Mouse (Mus musculus) midbrain, embryonic 13.5 days (tissue): ENCODE results near the gene Ndufa13. TPM values are rescaled to one million over a fixed set of nuclear protein-coding genes. Genes with fewer than 3 reads are reported as not detected.
A peak's percentile ranks its signal among the peaks of the same experiment; 100 is the strongest.

Experiments used
- ATAC-seq: fragments of 200-750 bp; cut with Nextera tagmentation; 2 replicates; pipeline ENCODE4 v1.8.0; 2017; ENCODE audit warnings: mild to moderate bottlenecking, moderate TSS enrichment, moderate library complexity
- H3K27ac ChIP-seq: fragments of 300-500 bp; sonication (generic); 2 replicates; pipeline ENCODE4 v1.5.1; 2015; ENCODE audit warnings: inconsistent platforms, mild to moderate bottlenecking, moderate library complexity
- H3K27me3 ChIP-seq: fragments of 300-500 bp; sonication (generic); 2 replicates; pipeline ENCODE4 v1.6.1; 2015; ENCODE audit warnings: mild to moderate bottlenecking, inconsistent platforms
- H3K36me3 ChIP-seq: fragments of 300-500 bp; sonication (generic); 2 replicates; pipeline ENCODE4 v1.6.1; 2015; ENCODE audit warnings: mild to moderate bottlenecking, inconsistent platforms
- H3K4me1 ChIP-seq: fragments of 300-500 bp; sonication (generic); replicated peaks from 2 replicates; pipeline ENCODE4 v1.6.1; 2015; ENCODE audit warnings: inconsistent platforms
- H3K4me2 ChIP-seq: fragments of 300-500 bp; sonication (generic); replicated peaks from 2 replicates; pipeline ENCODE4 v1.6.1; 2015; ENCODE audit warnings: moderate library complexity, mild to moderate bottlenecking, inconsistent platforms
- H3K4me3 ChIP-seq: fragments of 300-500 bp; sonication (generic); replicated peaks from 2 replicates; pipeline ENCODE4 v1.5.1; 2015; ENCODE audit warnings: mild to moderate bottlenecking, inconsistent platforms
- H3K9ac ChIP-seq: fragments of 300-500 bp; sonication (generic); replicated peaks from 2 replicates; pipeline ENCODE4 v1.6.1; 2015; ENCODE audit warnings: mild to moderate bottlenecking, inconsistent platforms
- H3K9me3 ChIP-seq: fragments of 300-500 bp; sonication (generic); 2 replicates; pipeline ENCODE4 v1.6.1; 2016; ENCODE audit warnings: mild to moderate bottlenecking, inconsistent platforms
- WGBS: fragments of 180-500 bp; shearing (Covaris S2); methylation state at CpG from one replicate; pipeline ENCODE4 v1.1.7; 2015; 5-methylcytosine and 5-hydroxymethylcytosine counted together
- polyA plus RNA-seq: library from polyadenylated mRNA; unstranded; fragments of >200 nt; fragmentation: Nextera tagmentation; extraction: Ambion mirVana; gene quantifications from 2 replicates; pipeline ENCODE4 v1.2.1, GENCODE M21; 2015

Ndufa13 gene
- polyA plus RNA-seq, 1 experiment from 2014 or later = 181 TPM

DNA sequence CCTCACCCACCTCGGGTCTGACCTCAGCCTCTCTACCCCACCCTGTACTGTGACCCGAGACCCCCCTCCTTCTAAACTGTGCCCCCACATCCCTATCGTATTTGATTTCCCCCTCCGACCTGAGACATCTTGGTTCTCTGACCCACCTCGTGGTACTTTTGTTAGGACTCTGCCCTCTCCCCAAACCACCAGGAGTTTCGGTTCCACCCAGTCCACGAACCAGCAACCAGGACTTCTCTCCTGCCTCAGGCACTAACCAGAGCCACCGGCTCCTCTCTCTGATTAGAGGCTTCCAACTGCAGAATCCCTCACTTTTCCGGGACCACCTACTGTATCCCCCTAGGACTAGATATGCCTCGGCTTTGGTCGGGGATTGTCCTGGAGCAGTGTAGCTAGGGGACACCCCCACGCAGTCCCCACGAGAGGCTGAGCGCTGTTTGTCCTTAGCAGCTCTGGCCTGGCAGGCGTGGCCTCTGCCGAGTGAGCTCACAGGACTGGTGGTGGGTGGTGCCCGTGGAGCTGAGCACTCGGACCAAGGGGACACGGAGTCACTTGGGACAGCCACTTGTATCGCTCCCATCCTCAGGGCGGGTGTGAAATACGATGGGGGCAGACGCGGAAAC is 14.0 kb downstream of the Ndufa13 start:
- H3K4me1 ChIP-seq = peaks cover 55% of the 10 kb centered on the region
- no peak for ATAC-seq
- H3K9ac ChIP-seq = peak overlapping the region; percentile 30; the same call in 1 of the 2 replicates
- no peak overlapping the region for H3K27ac ChIP-seq
- peak overlapping the region; percentile 26 for H3K4me3 ChIP-seq
- H3K27me3 ChIP-seq = peaks cover 75% of the 10 kb centered on the region
- WGBS = 7% methylated on average over 24 of the region's 24 CpGs
- no peaks in the 10 kb centered on the region for H3K9me3 ChIP-seq
- H3K4me2 ChIP-seq = peak overlapping the region; percentile 46
- peaks cover 10% of the 10 kb centered on the region; the same call in 1 of the 2 replicates for H3K36me3 ChIP-seq

DNA sequence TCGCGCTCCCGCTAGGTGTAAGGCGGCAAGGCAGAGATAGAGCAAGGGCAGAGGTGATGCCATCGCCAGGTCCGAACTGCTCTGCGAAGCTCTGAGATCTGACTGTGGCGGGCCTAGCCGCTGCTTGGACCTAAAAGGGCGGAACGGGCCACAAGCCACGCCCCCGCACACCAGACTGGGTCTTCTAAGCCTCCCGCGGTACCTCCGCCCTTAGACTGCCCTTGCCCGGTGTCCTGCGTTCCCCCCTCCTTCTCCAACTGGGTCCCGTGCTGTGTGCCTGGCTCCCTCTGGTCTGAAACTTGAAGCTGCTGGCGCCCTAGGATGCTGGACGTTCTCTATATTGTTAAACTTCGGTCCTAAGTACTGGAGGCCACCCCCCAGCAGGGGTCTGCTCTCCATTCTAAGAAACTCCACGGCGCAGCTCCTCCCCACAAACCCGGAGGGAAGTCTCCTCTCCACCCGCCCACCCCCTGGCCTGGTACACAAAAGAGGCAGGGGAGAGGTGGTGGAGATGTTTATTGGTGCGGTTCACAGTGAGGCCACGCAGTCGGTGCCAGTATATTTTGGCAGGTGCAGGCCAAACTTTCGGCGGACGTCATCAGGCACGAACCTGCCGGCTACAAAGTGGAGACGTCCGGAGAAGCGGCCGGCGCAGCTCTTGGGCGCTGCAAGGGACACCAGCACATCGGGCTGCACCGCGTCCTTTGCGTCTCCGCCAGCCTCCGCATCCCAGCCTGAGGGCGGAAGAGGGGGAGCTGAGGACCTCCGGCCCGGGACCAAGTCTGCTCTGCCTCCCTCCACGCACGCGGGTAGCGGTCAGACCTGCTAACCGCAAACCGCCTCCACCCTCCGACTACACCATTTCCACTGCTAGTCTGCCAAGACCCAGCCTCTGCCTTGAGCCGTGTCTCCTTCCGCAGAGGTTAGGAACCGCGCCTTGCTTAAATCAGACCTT is 14.8 kb downstream of the Ndufa13 start, which contains the start of gene Cilp2:
Gene Cilp2, minus strand, starts transcription at position 399 of the 955 bp plus-strand sequence.
- peaks cover 52% of the 10 kb centered on the region for H3K4me1 ChIP-seq
- 0 out of 2 replicates have a peak, but pooled peaks cover 2% of the 10 kb centered on the region for H3K36me3 ChIP-seq
- H3K27ac ChIP-seq = no peak within 1 kb of the TSS
- peak within 1 kb of the TSS; percentile 30 for H3K9ac ChIP-seq
- peak within 1 kb of the TSS; percentile 26 for H3K4me3 ChIP-seq
- H3K27me3 ChIP-seq = peaks cover 83% of the 10 kb centered on the region
- H3K9me3 ChIP-seq = no peaks in the 10 kb centered on the region
- peak within 1 kb of the TSS; percentile 46 for H3K4me2 ChIP-seq
- under 1% methylated on average over 60 of the region's 60 CpGs for WGBS
- ATAC-seq = peak; percentile 10; the same call in 1 of the 2 replicates

DNA sequence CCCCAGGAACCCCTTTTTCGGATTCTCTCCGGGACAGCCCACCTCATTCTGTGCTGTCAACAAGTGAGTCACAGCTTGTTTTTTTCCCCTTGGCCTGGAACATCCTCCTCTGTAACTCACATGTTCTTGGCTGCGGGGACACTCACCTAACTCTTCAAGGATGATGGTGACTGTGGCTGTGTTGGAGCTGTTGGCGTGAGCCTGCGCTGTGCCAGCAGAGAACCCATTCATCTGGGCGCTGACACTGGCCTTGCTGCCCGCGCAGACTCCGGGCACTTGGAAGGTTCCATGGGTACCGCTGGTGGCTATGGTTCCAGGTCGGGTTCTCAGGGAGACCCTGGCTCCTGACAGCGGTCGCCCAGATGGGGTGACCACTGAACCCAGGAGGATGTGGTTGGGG is 18.2 kb downstream of the Ndufa13 start:
- Histone ChIP-seq H3K27me3 (peaks cover 100% of the 10 kb centered on the region), H3K4me1 (peaks cover 49% of the 10 kb centered on the region), H3K9ac (no peak overlapping the region), H3K4me3 (no peak overlapping the region), H3K36me3 (no peaks in the 10 kb centered on the region), H3K4me2 (no peak overlapping the region), H3K27ac (no peak overlapping the region), H3K9me3 (no peaks in the 10 kb centered on the region)
- 58% methylated on average over 13 of the region's 13 CpGs for WGBS
- ATAC-seq = no peak

DNA sequence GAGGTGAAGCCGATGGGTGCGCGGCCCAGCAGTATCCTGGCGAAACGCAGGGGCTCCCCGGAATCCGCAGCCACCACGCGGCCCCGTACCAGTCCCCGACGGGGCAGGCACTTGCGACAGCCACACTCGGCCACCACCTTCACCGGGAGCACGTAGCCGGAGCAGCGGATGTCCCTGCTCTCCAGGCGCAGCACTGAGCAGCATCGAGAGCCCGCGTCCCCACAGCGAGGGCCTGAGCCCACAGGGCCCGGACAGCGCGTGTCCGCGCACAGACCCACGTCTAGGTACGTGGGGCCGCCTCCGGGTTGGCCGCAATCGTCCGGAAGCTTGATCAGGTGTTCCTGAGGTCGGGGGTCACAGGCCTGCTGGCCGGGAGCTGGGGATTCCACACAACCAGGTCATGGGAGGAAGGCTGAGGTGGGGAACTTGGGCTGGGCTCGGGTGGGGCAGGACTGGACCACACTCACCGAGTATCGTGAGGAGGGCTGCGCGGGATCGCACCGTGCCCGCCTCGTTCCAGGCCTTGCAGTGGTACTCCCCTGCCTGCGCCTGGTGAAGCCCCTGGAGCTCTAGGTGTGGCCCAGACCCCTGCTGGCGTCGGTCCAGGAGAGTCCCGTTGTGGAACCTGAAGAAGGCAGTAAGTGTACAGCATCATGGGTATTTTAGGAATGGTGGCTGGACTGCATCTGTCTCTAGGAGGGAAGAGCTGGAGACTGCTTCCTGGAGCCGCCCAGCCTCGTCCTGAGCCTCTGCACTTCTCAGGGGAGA is 19.3 kb downstream of the Ndufa13 start:
- ATAC-seq = 0 out of 2 replicates have a peak, but pooled peaks have one; percentile 1
- Histone ChIP-seq H3K4me2 (peak overlapping the region; percentile 54), H3K36me3 (no peaks in the 10 kb centered on the region), H3K27ac (no peak overlapping the region), H3K9ac (no peak overlapping the region), H3K4me3 (peak overlapping the region; percentile 44), H3K27me3 (peaks cover 93% of the 10 kb centered on the region), H3K9me3 (no peaks in the 10 kb centered on the region), H3K4me1 (peaks cover 38% of the 10 kb centered on the region)
- 16% methylated on average over 52 of the region's 52 CpGs for WGBS

DNA sequence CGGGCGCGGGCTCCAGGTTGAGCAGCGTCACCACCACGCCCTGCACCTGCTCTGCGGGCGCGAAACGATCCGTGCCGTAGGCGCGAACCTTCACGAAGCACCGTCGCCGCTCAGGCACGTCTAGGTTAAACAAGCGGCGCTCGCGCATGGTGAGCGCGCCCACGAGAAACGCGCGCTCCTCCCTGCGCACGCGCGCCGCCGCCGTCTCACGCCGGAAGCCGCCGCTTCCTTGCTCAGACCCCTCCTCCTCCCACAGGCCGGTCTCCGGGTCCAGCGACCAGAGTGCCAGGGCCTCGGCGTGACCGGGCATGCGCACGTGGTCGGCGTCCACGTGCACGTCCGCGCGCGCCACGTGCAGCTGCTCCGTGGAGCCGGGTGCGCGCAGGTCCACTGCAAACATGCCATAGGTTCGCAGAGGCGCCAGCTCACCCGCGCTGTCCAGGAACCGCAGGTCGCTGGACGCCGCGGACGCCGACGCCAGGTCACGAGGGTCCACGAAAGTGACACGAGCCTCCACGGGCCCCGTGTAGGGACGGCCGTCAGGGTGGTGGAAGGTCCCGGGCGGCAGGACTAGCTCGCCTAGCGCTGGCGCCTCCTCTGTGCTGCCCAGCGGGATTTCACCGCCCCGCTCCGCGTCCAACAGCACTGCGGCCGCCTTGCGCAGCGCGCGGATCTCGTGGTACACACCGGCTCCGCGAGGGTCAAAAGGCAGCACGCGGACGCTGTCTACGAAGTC is 20.2 kb downstream of the Ndufa13 start:
- 4% methylated on average over 103 of the region's 103 CpGs for WGBS
- ATAC-seq = peak; percentile 70

DNA sequence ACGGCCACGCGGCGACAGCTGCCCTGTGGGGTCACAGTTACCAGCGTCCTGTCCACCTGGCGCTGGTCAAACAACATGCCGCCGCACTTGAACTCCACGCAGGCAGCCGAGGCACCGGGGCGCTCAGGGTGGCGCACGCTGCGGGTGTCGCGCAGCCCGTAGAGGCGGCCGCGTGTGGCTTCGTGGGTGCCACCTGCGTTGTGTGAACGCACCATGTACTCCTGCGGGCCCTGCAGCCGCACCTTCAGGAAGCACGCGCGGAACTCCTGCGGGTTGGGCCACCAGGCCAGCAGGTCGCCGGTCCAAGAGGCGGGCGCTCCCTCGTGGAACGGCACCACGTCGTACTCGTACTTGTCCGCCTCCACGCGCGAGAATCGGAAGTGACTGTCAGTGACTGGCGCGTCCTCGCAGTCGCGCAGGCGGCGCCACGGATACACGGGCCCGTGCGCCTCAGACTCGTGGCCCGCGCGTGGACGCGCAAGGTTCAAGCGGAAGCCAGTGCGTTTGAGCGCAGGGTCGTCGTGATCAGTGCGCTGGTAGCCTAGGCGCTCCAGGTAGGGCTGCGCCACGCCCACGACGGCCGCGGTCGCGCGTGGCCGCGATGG is 21.0 kb downstream of the Ndufa13 start:
- peaks cover 84% of the 10 kb centered on the region for H3K27me3 ChIP-seq
- peaks cover 24% of the 10 kb centered on the region for H3K4me1 ChIP-seq
- no peak overlapping the region for H3K27ac ChIP-seq
- peak overlapping the region; percentile 54 for H3K4me2 ChIP-seq
- peak overlapping the region; percentile 44 for H3K4me3 ChIP-seq
- no peaks in the 10 kb centered on the region for H3K9me3 ChIP-seq
- WGBS = 21% methylated on average over 79 of the region's 79 CpGs
- H3K36me3 ChIP-seq = no peaks in the 10 kb centered on the region
- peak overlapping the region; percentile 56 for H3K9ac ChIP-seq
- ATAC-seq = peak; percentile 9

More for the DNA sequence above, 20.2 kb downstream of the Ndufa13 start:
- Histone ChIP-seq H3K36me3 (no peaks in the 10 kb centered on the region), H3K4me3 (peak overlapping the region; percentile 44), H3K27ac (no peak overlapping the region), H3K9me3 (no peaks in the 10 kb centered on the region), H3K27me3 (peaks cover 85% of the 10 kb centered on the region), H3K4me2 (peak overlapping the region; percentile 54), H3K9ac (peak overlapping the region; percentile 56), H3K4me1 (peaks cover 29% of the 10 kb centered on the region)

DNA sequence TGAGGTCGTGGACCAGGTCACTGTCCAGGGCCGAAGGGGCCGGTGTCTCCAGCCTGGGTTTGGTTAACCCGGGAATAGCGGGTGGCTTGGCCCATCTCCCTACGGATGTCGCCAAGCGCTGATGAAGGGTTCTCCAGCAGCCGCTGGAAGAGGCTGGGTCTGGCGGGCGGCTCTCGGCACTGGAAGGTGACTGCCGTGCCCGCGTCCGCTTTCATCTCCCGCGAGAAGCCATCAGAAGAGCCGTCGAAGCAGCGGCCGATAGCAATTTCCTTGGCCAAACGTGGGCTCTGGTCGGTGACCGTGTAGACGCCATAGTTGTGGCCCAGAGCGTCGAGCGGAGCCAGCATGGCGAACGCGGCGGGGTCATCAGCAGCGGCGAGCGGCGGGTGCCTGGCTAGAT is 21.5 kb downstream of the Ndufa13 start:
- Histone ChIP-seq H3K27me3 (peaks cover 81% of the 10 kb centered on the region), H3K4me3 (peak overlapping the region; percentile 44), H3K27ac (no peak overlapping the region), H3K36me3 (no peaks in the 10 kb centered on the region), H3K9me3 (no peaks in the 10 kb centered on the region), H3K4me1 (peaks cover 21% of the 10 kb centered on the region), H3K9ac (no peak overlapping the region), H3K4me2 (peak overlapping the region; percentile 54)
- WGBS = 14% methylated on average over 37 of the region's 37 CpGs
- no peak for ATAC-seq

DNA sequence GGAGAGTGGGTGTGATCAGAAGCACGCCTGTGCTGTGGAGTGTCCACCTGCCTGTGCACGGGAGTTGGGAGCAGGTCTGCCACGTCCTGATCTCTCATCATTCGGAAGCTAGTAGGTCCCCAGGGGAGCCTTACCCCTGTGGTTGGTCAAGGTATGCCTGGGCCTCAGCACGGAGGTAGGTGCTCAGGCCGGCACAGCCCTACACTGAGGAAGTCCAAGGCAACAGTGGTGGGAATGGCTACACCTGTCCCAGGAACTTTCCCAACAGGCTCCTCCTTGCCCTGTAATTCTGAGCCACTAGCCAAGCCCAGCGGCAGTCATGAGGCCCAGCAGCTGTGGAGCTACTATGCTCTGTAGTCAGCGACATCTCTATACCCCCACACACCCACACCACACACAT is 22.7 kb downstream of the Ndufa13 start:
- Histone ChIP-seq H3K4me1 (peaks cover 19% of the 10 kb centered on the region), H3K9ac (no peak overlapping the region), H3K27ac (no peak overlapping the region), H3K36me3 (no peaks in the 10 kb centered on the region), H3K27me3 (peaks cover 69% of the 10 kb centered on the region), H3K9me3 (no peaks in the 10 kb centered on the region), H3K4me2 (no peak overlapping the region), H3K4me3 (no peak overlapping the region)
- 65% methylated on average over 8 of the region's 8 CpGs for WGBS
- ATAC-seq = no peak

DNA sequence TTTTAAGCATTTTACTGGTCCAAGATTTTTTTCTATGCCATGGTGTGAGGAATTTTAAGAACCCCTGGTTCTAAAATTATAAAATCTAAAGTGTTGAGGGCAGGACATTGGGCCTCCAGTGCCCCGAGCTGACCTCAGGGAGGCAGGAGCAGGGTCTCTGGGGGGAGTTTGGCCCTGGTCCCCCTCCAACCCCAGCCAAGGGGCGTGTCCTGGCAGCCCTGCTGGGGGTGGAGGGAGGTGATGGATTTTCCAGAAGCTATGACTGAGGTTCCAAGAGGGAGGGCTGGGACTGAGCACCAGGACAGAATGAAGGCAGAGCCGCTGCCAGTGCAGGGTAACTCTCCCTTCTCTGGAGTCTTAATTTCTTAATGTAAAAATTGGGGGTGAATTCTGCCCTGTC is 24.4 kb downstream of the Ndufa13 start:
- Histone ChIP-seq H3K4me1 (peaks cover 19% of the 10 kb centered on the region), H3K9ac (no peak overlapping the region), H3K36me3 (0 out of 2 replicates have a peak, but pooled peaks cover 2% of the 10 kb centered on the region), H3K27ac (no peak overlapping the region), H3K9me3 (no peaks in the 10 kb centered on the region), H3K27me3 (peaks cover 52% of the 10 kb centered on the region), H3K4me2 (no peak overlapping the region), H3K4me3 (no peak overlapping the region)
- ATAC-seq = no peak
- 60% methylated on average over 3 of the region's 3 CpGs for WGBS

DNA sequence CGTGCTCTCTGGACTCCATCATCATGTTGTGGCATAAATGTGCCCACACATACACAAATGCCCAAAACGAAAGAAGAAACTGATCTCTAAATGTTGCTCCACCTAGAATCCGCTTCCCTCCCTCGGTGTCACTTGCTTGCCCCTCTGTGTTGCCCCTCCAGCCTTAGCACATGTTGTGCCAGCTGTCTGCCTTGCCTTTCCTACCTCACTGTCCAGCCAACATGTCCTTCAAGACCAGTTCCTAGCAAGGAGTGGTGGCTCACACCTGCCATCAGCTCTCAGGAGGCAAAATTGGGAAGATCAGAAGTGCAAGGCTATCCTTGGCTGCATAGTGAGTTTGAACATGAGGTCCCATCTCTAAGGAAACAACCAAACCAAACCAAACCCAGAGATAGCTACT is 25.0 kb downstream of the Ndufa13 start:
- H3K9me3 ChIP-seq = no peaks in the 10 kb centered on the region
- no peak overlapping the region for H3K4me2 ChIP-seq
- no peak overlapping the region for H3K4me3 ChIP-seq
- ATAC-seq = no peak
- H3K36me3 ChIP-seq = peaks cover 8% of the 10 kb centered on the region
- WGBS = 84% methylated on average over 4 of the region's 4 CpGs
- H3K4me1 ChIP-seq = peaks cover 17% of the 10 kb centered on the region
- H3K9ac ChIP-seq = no peak overlapping the region
- H3K27me3 ChIP-seq = peaks cover 46% of the 10 kb centered on the region
- H3K27ac ChIP-seq = no peak overlapping the region

DNA sequence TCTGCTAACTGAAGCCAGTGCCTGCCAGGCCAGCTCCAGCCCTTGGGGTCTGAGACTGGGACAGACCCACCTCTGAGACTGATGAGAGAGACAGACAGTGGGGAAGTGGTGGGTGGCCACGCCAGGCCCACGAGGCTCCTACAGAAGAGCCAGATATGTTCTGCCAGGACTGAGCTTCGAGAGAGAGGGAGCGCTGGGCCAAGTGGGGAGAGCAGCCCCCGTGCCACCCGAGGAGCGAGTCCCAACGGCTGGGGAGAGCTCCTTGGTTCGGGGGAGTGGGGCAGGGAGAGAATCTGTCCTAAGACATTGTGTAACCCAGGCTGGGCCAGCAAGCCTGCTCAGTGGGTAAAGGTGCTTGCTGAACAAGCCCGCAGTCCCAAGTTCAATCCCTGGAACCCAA is 25.4 kb downstream of the Ndufa13 start:
- Histone ChIP-seq H3K9ac (no peak overlapping the region), H3K36me3 (peaks cover 12% of the 10 kb centered on the region), H3K9me3 (no peaks in the 10 kb centered on the region), H3K4me1 (peaks cover 13% of the 10 kb centered on the region), H3K27me3 (peaks cover 42% of the 10 kb centered on the region), H3K4me2 (no peak overlapping the region), H3K27ac (no peak overlapping the region), H3K4me3 (no peak overlapping the region)
- ATAC-seq = no peak
- WGBS = 80% methylated on average over 10 of the region's 10 CpGs
